35 mouse cellular contexts compared by ENCODE assay signal in the genomic region with DNA sequence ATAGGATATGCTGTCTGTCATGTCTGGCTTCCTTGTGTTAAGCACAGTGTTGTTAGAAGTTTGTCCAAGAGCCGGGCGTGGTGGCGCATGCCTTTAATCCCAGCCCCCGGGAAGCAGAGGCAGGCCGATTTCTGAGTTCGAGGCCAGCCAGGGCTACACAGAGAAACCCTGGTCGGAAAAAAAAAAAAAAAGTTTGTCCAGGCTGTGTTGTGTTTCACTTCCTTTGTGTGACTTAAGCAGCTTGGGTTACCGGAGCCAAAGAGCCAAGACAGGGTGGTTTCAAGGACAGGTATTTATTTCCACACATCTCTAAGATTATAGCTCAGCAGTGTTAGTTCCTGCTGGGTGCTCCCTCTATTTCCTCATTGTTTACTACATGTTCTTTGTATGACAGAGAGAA.
"Had no signal": no experiment of that assay in that cellular context is flagged by ENCODE, and none has a peak within 500 bp of the region (broad histone marks: within the 10 kb centered on the region; RNA-seq: fewer than 3 reads in every experiment).

No protein-coding gene starts in this region.

- H3K27me3 ChIP-seq: heart, embryonic 12.5 days; heart, embryonic 13.5 days; heart, embryonic 15.5 days; hindbrain, embryonic 12.5 days; hindbrain, embryonic 13.5 days; hindbrain, embryonic 15.5 days; intestine, embryonic 15.5 days; kidney, embryonic 15.5 days had no signal

- DNase-seq: heart, postnatal 10 days; heart, postnatal 14 days; heart, postnatal 36 days; heart, postnatal 4 days; kidney, adult 11 months; kidney, adult 18-20 months; kidney, adult 2 months; kidney, adult 8-10 months; kidney, adult 9 months; kidney, postnatal 10 days; kidney, postnatal 14 days; kidney, postnatal 25 days; kidney, postnatal 36 days; kidney, postnatal 4 days; layer of hippocampus, adult 9-11 months; layer of hippocampus, postnatal 36 days had no signal

- H3K4me2 ChIP-seq: heart, embryonic 11.5 days; heart, embryonic 12.5 days; heart, embryonic 13.5 days; heart, embryonic 15.5 days; hindbrain, embryonic 12.5 days; hindbrain, embryonic 13.5 days; hindbrain, embryonic 14.5 days; hindbrain, embryonic 15.5 days; intestine, embryonic 15.5 days; kidney, embryonic 15.5 days had no signal

- H3K9me3 ChIP-seq: heart, embryonic 10.5 days; heart, embryonic 13.5 days; heart, embryonic 15.5 days; hindbrain, embryonic 10.5 days; hindbrain, embryonic 12.5 days; hindbrain, embryonic 13.5 days; hindbrain, embryonic 15.5 days; intestine, embryonic 15.5 days; kidney, embryonic 15.5 days had no signal

- ATAC-seq: hindbrain, embryonic 16.5 days; hindbrain, postnatal 0 days; inflammation-experienced regulatory T-cells, adult 6 months; intestine, embryonic 15.5 days; intestine, embryonic 16.5 days; intestine, postnatal 0 days had no signal

- H3K4me1 ChIP-seq: heart, embryonic 10.5 days; hindbrain, embryonic 10.5 days; hindbrain, embryonic 12.5 days; hindbrain, embryonic 15.5 days; intestine, embryonic 15.5 days; kidney, embryonic 15.5 days had no signal

- H3K4me3 ChIP-seq: heart, embryonic 10.5 days; heart, embryonic 12.5 days; heart, embryonic 13.5 days; heart, embryonic 15.5 days; hindbrain, embryonic 10.5 days; hindbrain, embryonic 12.5 days; hindbrain, embryonic 13.5 days; hindbrain, embryonic 15.5 days; intestine, embryonic 15.5 days; kidney, embryonic 15.5 days; layer of hippocampus, adult 2 months had no signal

- H3K27ac ChIP-seq: heart, embryonic 10.5 days; heart, embryonic 13.5 days; heart, embryonic 15.5 days; hindbrain, embryonic 10.5 days; hindbrain, embryonic 12.5 days; hindbrain, embryonic 13.5 days; hindbrain, embryonic 14.5 days; hindbrain, embryonic 15.5 days; hindbrain, postnatal 0 days; intestine, embryonic 15.5 days; kidney, embryonic 15.5 days; kidney, postnatal 0 days; layer of hippocampus, adult 2 months had no signal

- H3K36me3 ChIP-seq: heart, embryonic 15.5 days; hindbrain, embryonic 12.5 days; hindbrain, embryonic 15.5 days; intestine, embryonic 15.5 days had no signal

- H3K9ac ChIP-seq: heart, embryonic 12.5 days; heart, embryonic 13.5 days; heart, embryonic 15.5 days; hindbrain, embryonic 12.5 days; hindbrain, embryonic 13.5 days; hindbrain, embryonic 14.5 days; hindbrain, embryonic 15.5 days; intestine, embryonic 15.5 days; kidney, embryonic 15.5 days had no signal
